In the genomic region with DNA sequence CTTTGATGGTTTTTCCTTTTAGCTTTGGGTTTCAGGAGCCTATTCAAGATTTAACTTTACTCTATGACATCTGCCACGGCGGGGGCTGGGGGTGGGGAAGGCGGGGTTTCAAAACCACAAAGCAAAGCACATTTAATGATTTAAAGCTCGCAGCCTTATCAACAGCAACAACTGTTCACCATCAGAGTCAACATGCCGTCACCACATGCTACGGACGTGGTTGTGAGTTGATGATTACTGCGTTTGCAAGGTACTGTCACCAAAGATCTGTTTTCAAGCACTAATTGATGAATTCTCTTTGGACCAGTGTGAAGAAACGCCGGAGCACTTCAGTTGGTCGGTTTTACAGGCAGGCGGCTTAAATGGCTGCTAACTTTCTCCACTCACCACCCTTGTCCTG, we compare ENCODE assay signal across 28 mouse cellular contexts.
DNase-seq lines count a peak whose midpoint lies in the region; ATAC-seq and TF ChIP-seq lines count a peak whose summit lies in the region.
"Had no signal": no experiment of that assay in that cellular context is flagged by ENCODE, and none has a peak within 500 bp of the region (broad histone marks: within the 10 kb centered on the region; RNA-seq: fewer than 3 reads in every experiment).

No protein-coding gene starts in this region.

- intact Hi-C loops in heart, postnatal 10 days (cut with DNase I) = no loop called here

- H3K9ac ChIP-seq in heart, embryonic 11.5 days (ENCODE audit: low read depth, low read length) = no peak overlapping the region
- H3K9ac ChIP-seq in heart, embryonic 16.5 days (ENCODE audit: low read length) = no peak overlapping the region
- no peak overlapping the region for H3K9ac ChIP-seq in embryonic facial prominence, embryonic 15.5 days
- H3K9ac ChIP-seq in hindbrain, embryonic 14.5 days = no peak overlapping the region
- H3K9ac ChIP-seq: forebrain, postnatal 0 days; intestine, embryonic 15.5 days; liver, embryonic 14.5 days; midbrain, embryonic 15.5 days had no signal

- H3K4me1 ChIP-seq in heart, embryonic 11.5 days (ENCODE audit: control insufficient read depth, insufficient read depth, low read length) = no peaks in the 10 kb centered on the region
- no peaks in the 10 kb centered on the region for H3K4me1 ChIP-seq in heart, embryonic 16.5 days (ENCODE audit: control insufficient read depth, insufficient read depth, low read length)
- H3K4me1 ChIP-seq in embryonic facial prominence, embryonic 15.5 days = no peaks in the 10 kb centered on the region
- no peaks in the 10 kb centered on the region for H3K4me1 ChIP-seq in hindbrain, embryonic 14.5 days (replicated peaks; ENCODE audit: control insufficient read depth, insufficient read depth, low read length)
- H3K4me1 ChIP-seq: intestine, embryonic 15.5 days; midbrain, embryonic 15.5 days had no signal

- no peak overlapping the region for H3ac ChIP-seq in C2C12 (ENCODE audit: control insufficient read depth, insufficient read length, low read depth)

- 27% methylated on average over 12 of the region's 12 CpGs for WGBS in heart, embryonic 11.5 days (ENCODE audit: insufficient replicate concordance)
- 19% methylated on average over 12 of the region's 12 CpGs for WGBS in heart, embryonic 16.5 days
- 43% methylated on average over 12 of the region's 12 CpGs for WGBS in embryonic facial prominence, embryonic 15.5 days
- WGBS in hindbrain, embryonic 14.5 days = 82% methylated on average over 12 of the region's 12 CpGs

- no peaks in the 10 kb centered on the region for H3K9me3 ChIP-seq in heart, embryonic 11.5 days (replicated peaks; ENCODE audit: control insufficient read depth, low read length)
- H3K9me3 ChIP-seq in heart, embryonic 16.5 days (replicated peaks; ENCODE audit: control insufficient read depth, low read length) = no peaks in the 10 kb centered on the region
- no peaks in the 10 kb centered on the region for H3K9me3 ChIP-seq in embryonic facial prominence, embryonic 15.5 days (replicated peaks)
- no peaks in the 10 kb centered on the region for H3K9me3 ChIP-seq in hindbrain, embryonic 14.5 days (ENCODE audit: control insufficient read depth, low read length)
- H3K9me3 ChIP-seq: intestine, embryonic 15.5 days; midbrain, embryonic 15.5 days had no signal

- DNase-seq in heart, postnatal 10 days = no peak
- no peak for DNase-seq in heart, adult 18-20 months
- no peak for DNase-seq in hindbrain, embryonic 14.5 days (ENCODE audit: low spot score)
- no peak for DNase-seq in layer of hippocampus, adult 9-11 months
- DNase-seq: adrenal gland, adult 8-10 months; cerebellum, adult 2 months; cerebellum, postnatal 14 days; forebrain, postnatal 0 days; gastrocnemius, postnatal 14 days; kidney, adult 2 months; kidney, postnatal 36 days; liver; lung, adult 2 months; lung, postnatal 10 days; right cerebral cortex, adult 18-20 months; thymus, adult 2 months; thymus, postnatal 4 days had no signal

- peak overlapping the region; percentile 51 for H3K4me2 ChIP-seq in heart, embryonic 11.5 days
- peak overlapping the region; percentile 54 for H3K4me2 ChIP-seq in heart, embryonic 16.5 days (ENCODE audit: low read depth, low read length)
- H3K4me2 ChIP-seq in embryonic facial prominence, embryonic 15.5 days (replicated peaks) = peak overlapping the region; percentile 33
- no peak overlapping the region for H3K4me2 ChIP-seq in hindbrain, embryonic 14.5 days (replicated peaks)
- H3K4me2 ChIP-seq: intestine, embryonic 15.5 days; midbrain, embryonic 15.5 days had no signal

- H3K36me3 ChIP-seq in heart, embryonic 11.5 days (ENCODE audit: control insufficient read depth, insufficient read depth, low read length) = no peaks in the 10 kb centered on the region
- no peaks in the 10 kb centered on the region for H3K36me3 ChIP-seq in heart, embryonic 16.5 days (ENCODE audit: control insufficient read depth, insufficient read depth)
- H3K36me3 ChIP-seq in C2C12 (ENCODE audit: control insufficient read depth, insufficient read depth) = no peaks in the 10 kb centered on the region
- H3K36me3 ChIP-seq in embryonic facial prominence, embryonic 15.5 days = no peaks in the 10 kb centered on the region
- H3K36me3 ChIP-seq in hindbrain, embryonic 14.5 days (replicated peaks; ENCODE audit: control insufficient read depth, insufficient read depth) = no peaks in the 10 kb centered on the region
- H3K36me3 ChIP-seq: intestine, embryonic 15.5 days; midbrain, embryonic 15.5 days had no signal

- no peaks in the 10 kb centered on the region for H3K79me2 ChIP-seq in C2C12 (ENCODE audit: control insufficient read depth, insufficient read depth)

- no peak overlapping the region for H3K27ac ChIP-seq in heart, embryonic 11.5 days (ENCODE audit: low read depth, low read length)
- H3K27ac ChIP-seq in heart, embryonic 16.5 days (ENCODE audit: low read length) = no peak overlapping the region
- H3K27ac ChIP-seq in embryonic facial prominence, embryonic 15.5 days (replicated peaks) = no peak overlapping the region
- H3K27ac ChIP-seq in hindbrain, embryonic 14.5 days = no peak overlapping the region
- H3K27ac ChIP-seq: hindbrain, postnatal 0 days; intestine, embryonic 15.5 days; layer of hippocampus, adult 2 months; liver, embryonic 14.5 days; macrophage; midbrain, embryonic 15.5 days had no signal

- TF ChIP-seq CTCF in C2C12 (IDR thresholded peaks at IDR 0.05; ENCODE audit: control insufficient read depth, insufficient read depth, insufficient read length) = no peak

- 0 out of 2 replicates have a peak, but pooled peaks cover 2% of the 10 kb centered on the region for H3K27me3 ChIP-seq in heart, embryonic 11.5 days (ENCODE audit: control insufficient read depth, insufficient read depth, low read length)
- H3K27me3 ChIP-seq in heart, embryonic 16.5 days (ENCODE audit: control insufficient read depth, insufficient read depth, low read length) = no peaks in the 10 kb centered on the region; the same call in 1 of the 2 replicates
- H3K27me3 ChIP-seq in C2C12 (ENCODE audit: control insufficient read depth, insufficient read depth, insufficient read length) = no peaks in the 10 kb centered on the region
- H3K27me3 ChIP-seq in embryonic facial prominence, embryonic 15.5 days = no peaks in the 10 kb centered on the region
- no peaks in the 10 kb centered on the region for H3K27me3 ChIP-seq in hindbrain, embryonic 14.5 days (ENCODE audit: control insufficient read depth, insufficient read depth, low read length)
- H3K27me3 ChIP-seq: intestine, embryonic 15.5 days; midbrain, embryonic 15.5 days had no signal

- no peak for ATAC-seq in heart, embryonic 11.5 days (replicated peaks; ENCODE audit: insufficient number of reproducible peaks, low FRiP score, low TSS enrichment)
- no peak for ATAC-seq in heart, embryonic 16.5 days (replicated peaks; ENCODE audit: extremely low read depth, insufficient read depth, low FRiP score)
- ATAC-seq in embryonic facial prominence, embryonic 15.5 days (ENCODE audit: insufficient number of reproducible peaks, low FRiP score, low TSS enrichment, low read depth) = no peak
- ATAC-seq in hindbrain, embryonic 14.5 days (ENCODE audit: low FRiP score) = no peak
- ATAC-seq: forebrain, postnatal 0 days; hindbrain, postnatal 0 days; intestine, embryonic 15.5 days; midbrain, embryonic 15.5 days had no signal

- H3K79me3 ChIP-seq in C2C12 (ENCODE audit: low read depth) = no peaks in the 10 kb centered on the region

- H3K4me3 ChIP-seq in heart, embryonic 11.5 days (ENCODE audit: low read depth, low read length) = no peak overlapping the region; the same call in 1 of the 2 replicates
- H3K4me3 ChIP-seq in heart, embryonic 16.5 days (ENCODE audit: low read length) = peak overlapping the region; percentile 14; the same call in 1 of the 2 replicates
- H3K4me3 ChIP-seq in C2C12 (ENCODE audit: insufficient read depth, poor library complexity, severe bottlenecking) = no peak overlapping the region
- H3K4me3 ChIP-seq in embryonic facial prominence, embryonic 15.5 days (replicated peaks) = no peak overlapping the region
- H3K4me3 ChIP-seq in hindbrain, embryonic 14.5 days (replicated peaks; ENCODE audit: low read length) = no peak overlapping the region
- H3K4me3 ChIP-seq: erythroblast, embryonic 14.5 days; intestine, embryonic 15.5 days; layer of hippocampus, adult 2 months; midbrain, embryonic 15.5 days had no signal

TF ChIP-seq in C2C12, 6 proteins besides CTCF, POLR2A, EP300 and RAD21:
- TF ChIP-seq MAX (IDR thresholded peaks at IDR 0.05) = no peak
- no peak for TF ChIP-seq MYOG (IDR thresholded peaks at IDR 0.05; ENCODE audit: control insufficient read depth, extremely low read depth, insufficient read length)
- peak; percentile 84 for TF ChIP-seq MYOD1 (IDR thresholded peaks at IDR 0.05; ENCODE audit: control insufficient read depth, insufficient read length, low read depth)
- no peak for TF ChIP-seq FOSL1 (IDR thresholded peaks at IDR 0.05; ENCODE audit: insufficient read depth, low read length, poor library complexity, severe bottlenecking)
- TF ChIP-seq USF1 (IDR thresholded peaks at IDR 0.05; ENCODE audit: low read depth) = no peak
TF ChIP-seq in C2C12: peak in this region for 1.
